Mouse (Mus musculus) large intestine, adult 2 months (tissue): ENCODE results near the gene Zc3hav1l. TPM values are rescaled to one million over a fixed set of nuclear protein-coding genes. Genes with fewer than 3 reads are reported as not detected.

Source experiments
- DNase-seq: peaks from one replicate; pipeline ENCODE4 v3.0.0-alpha.2; 2012; ENCODE audit warnings: low read depth, low spot score
- WGBS: fragments of 180-500 bp; shearing (Covaris S2); methylation state at CpG from one replicate; pipeline ENCODE4 v1.1.7; 2018; 5-methylcytosine and 5-hydroxymethylcytosine counted together
- polyA plus RNA-seq: library from polyadenylated mRNA; depleted of rRNA; stranded (reverse); fragments of >200 nt; gene quantifications from 2 replicates; pipeline ENCODE4 v1.2.3, GENCODE M21; 2012

The Zc3hav1l gene
- polyA plus RNA-seq, 1 experiment = 0.64 TPM

DNA sequence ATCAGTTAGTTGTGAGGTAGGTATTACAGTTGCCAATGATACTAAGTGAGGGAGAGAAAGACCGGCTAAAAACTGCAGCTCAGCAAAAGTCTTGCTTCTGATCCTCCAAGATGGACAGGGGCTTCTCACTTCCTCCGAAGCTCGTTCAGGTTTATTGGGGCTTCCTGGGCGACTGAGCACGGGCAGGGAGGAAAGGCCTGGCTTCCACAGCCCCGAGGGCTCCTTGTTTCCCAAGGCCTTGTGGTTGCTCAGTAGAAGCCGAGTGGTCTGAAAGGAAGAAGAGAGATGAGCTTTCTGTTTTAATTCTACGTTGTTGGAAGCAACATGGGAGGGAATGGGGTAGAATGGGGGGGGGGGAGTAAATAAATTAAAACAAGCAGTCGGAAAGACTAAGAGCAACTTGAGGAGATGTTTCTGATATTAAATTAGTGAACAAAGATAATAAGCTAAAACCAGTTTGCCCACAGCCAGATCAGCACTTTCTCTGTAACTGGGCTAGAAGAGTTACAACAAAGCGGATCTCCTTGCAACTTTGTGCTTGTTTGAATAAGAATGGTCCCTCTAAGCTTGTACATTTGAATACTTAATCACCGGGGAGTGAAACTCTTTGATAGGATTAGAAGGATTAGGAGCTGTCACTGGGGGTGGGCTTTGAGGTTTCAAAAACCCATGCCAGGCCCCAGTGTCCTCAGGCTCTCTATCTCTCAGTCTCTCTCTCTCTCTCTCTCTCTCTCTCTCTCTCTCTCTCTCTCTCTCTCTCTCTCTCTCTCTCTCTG, 6.0 kb downstream of the Zc3hav1l start:
- 80% methylated on average over 11 of the region's 11 CpGs for WGBS
- DNase-seq = no peak

DNA sequence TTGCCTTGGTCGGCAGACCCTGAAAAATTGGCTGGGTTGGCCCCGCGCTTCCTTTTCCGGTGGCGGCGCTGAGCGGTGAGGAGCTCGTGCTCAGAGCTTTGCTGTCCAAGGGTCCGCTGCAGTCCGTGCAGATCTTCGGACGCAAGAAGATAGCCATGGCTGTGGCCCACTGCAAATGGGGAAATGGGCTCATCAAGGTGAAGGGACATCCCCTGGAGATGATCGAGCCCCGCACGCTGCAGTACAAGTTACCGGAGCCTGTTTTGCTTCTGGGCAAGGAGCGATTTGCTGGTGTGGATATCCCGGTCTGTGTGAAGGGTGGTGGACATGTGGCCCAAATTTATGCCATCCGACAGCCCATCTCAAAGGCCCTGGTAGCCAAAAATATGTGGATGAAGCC, 14.6 kb downstream of the Zc3hav1l start:
- 98% methylated on average over 19 of the region's 19 CpGs for WGBS
- no peak for DNase-seq

DNA sequence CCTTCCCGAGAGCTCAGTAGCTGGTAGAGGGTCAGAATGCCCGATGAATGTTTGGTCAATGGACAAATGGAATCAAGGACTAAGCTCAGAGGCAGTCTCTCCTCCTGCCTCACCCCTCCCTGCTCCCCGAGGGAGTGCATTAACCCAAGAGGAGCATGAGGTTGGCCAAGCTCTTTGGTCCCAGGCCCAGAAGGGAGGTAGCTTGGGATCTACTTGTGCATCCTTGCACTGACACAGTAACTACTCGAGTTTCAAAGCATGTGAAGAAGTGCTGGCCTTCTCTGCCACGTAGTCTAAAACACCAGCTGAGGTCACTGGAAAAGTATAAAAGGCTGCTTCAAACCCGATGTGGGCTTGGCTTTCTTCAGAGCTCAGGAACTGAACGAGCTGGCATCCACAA, 34.6 kb downstream of the Zc3hav1l start:
- WGBS = 67% methylated on average over 7 of the region's 7 CpGs
- no peak for DNase-seq

DNA sequence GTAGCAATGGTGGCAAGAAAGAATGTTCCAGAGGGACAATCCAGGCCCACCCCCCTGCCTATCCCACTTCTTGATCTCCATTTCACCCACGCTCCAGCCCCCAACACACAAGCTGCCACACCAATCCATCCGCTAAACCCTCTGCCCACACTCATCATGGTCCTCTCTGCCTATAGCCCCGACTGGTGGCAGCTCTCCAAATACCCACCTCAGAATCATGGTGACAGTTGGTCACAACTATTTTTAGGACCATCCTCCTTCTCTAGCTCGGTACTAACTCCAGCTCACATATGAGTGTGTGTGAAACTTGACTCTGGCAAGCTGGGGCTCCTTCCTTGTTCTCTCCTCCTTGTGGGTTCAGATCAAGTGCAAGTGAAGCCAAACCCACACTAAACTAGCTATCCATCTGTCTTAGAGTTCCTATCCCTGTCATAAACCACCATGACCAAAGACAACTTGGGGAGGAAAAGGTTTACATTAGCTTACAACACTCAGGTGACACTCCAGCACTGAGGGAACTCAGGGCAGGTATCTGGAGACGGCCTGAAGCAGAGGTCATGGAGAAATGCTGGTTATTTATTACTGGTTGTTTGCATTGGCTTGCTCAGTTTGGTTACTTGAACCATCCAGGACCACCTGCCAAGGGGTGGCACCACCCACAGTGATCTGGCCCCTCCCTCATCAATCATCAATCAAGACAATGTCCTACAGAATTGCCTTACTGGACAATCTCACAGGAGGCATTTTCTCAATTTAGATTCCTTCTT, 35.5 kb downstream of the Zc3hav1l start:
- WGBS = 55% methylated on average over 5 of the region's 5 CpGs
- no peak for DNase-seq

DNA sequence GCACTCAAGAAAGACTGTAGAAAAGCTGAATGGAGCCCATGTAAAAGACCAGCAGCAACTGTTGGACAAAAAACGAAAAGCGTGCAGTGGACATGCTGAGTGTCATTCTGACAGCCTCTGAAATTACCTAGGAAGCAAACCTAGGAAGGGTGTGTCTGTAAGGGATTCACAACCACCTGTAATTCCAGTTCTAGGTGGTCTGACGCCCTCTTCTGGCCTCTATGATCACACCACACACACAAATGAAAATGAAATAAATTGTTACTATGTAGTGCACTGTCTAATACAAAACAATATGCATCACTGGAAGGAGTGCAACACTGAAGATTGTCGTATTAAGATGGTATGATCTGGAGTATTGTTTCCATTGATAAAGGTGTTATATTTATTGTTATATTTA, 37.2 kb downstream of the Zc3hav1l start:
- WGBS = 72% methylated on average over 4 of the region's 4 CpGs
- no peak for DNase-seq

DNA sequence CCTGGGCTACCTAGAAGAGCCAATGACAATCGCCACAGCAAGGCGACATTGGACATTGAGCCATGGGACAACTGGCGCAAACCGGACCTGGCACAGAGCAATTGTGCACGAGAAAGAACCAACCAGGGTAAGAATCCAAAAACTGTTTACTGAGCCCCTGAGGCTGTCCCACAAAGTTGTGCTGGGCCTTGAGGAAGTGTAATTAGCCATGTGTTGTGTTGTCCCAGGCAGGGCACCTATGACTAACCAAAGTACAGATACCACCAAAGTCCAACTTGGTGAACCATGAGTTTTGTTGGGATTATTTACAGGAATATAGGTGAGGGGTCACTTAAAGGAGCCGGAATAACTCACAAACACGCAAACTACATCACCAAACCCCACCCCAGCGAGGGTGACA, 41.6 kb downstream of the Zc3hav1l start:
- no peak for DNase-seq
- 93% methylated on average over 8 of the region's 8 CpGs for WGBS

DNA sequence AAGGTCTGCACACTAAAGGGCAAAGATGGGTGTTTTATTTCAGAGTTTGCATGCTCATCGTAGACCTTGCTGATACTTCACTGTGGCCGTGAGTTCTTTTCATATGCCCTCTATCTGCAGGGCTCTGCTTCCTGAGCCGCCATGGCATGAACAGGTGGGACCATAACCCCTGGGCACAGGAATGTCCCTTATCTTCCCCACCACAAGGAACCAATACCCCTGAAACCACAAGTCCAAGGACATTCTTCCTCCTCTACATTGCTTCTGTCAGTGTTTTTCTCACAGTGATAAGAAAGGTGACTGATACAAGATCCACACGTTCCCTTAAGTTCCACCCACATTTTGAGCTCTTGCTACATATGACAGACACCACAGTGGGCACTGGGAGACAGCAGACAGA, 42.3 kb downstream of the Zc3hav1l start:
- DNase-seq = no peak
- 88% methylated on average over 4 of the region's 4 CpGs for WGBS

DNA sequence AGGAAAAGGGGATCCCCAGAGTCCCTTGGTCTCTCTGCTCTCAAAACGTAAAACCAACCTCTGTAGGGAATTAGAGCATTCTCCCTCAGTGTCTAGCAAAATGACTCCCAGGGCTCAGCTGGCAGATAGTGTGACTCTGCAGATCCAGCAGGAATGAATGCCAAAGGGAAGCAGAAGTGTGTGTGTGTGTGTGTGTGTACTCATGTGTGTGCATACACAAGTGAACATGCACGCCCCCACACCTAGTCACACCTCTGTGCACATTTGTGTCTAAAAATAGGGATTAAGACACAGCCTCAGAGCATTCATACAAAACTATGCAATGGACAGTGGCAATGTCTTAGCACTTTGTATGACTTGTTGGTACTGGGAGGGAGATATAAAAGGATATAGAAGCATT, 43.3 kb downstream of the Zc3hav1l start:
- no peak for DNase-seq
- WGBS = 77% methylated on average over 2 of the region's 2 CpGs

DNA sequence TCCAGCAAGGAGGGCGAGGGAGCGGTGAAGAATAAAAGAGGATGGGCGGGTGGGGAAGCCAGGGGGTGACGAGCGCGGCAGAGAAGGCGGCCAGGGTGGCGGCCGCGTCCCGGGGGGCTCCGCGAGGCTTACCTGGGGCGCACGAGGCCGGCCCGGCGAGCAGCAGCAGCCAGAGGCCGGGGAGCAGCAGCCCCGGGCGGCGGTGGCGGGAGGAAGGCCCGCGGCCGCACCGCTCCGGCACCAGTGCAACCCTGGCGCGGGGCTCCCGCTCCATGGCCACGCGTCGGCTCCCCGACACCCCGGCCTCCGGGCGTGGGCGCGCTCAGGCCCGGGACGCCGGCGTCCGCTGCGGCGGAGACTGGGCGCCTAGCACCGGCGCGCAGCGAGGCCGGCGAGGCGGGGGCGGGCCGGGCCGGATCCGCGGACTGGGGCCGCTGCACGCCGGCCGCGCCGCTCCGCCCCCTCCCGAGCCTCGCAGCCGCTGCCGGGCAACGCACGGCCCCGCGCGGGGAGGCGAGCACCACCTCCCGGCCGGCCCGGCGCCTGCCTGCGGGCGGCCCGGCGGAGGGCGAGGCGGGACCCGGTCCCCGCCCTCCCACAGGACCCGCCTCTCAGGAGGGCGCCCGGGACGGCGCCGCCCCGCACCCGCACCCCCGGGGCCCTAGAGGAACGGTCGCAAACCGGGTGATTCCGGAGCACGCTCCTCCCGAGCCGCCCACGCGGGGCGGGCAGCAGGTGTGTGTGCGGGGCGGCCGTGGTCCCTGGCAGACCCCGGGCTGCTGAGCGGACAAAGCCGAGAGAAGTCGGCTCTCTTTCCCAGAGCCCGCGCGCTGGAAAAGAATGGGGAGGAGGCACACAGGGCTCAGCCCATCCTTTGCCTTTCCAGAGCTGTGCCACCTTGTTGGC, 45.1 kb downstream of the Zc3hav1l start, which contains the start of gene D630045J12Rik:
D630045J12Rik (minus strand) TSS at position 274 of the 906 bp plus-strand sequence.
- 1% methylated on average over 111 of the region's 118 CpGs for WGBS
- peak; percentile 21 for DNase-seq

DNA sequence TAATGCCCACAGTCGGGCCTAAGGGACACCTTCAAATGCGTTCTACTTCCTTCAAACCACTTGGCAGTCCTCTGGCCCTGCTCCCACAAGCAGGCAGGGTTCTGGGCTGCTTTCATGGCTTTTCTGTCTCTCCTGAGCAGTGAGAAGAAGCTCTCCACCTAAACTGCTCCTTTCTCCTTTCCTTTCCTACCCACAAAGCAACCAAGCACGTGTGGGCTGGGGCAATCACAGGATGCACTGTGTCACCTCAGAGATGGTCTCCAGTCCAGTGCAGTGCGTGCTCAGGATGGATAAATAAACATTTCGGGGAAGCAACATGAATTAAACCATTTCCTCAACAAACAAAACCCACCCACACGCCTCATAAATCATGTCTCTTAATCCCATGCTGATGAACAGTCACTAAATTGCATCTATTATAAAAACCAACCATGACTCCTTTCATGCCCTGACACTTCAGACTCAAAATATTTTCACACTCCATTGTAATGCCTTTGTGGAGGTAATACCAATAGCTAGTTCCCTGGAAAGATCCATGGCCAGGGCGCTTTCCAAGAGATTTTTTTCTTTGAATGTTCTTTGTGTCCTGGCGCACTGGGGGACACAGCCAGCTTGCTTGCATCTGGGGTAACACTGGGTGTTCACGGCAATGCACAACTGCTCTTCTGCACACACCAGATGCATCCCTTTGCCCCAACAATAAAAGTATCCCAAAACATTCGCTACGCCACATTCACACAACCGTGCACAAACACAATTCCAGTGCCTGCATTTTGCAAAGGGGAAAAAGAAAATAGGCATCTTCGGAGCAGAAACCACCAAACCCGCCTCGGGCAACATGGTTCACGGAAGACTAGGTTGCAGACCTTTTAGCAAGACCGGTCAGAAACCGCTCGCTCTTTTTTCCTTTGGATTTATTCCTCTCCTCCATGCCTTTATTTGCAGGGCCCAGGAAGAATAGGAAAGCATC, 46.0 kb downstream of the Zc3hav1l start:
- DNase-seq = no peak
- WGBS = 17% methylated on average over 19 of the region's 19 CpGs

DNA sequence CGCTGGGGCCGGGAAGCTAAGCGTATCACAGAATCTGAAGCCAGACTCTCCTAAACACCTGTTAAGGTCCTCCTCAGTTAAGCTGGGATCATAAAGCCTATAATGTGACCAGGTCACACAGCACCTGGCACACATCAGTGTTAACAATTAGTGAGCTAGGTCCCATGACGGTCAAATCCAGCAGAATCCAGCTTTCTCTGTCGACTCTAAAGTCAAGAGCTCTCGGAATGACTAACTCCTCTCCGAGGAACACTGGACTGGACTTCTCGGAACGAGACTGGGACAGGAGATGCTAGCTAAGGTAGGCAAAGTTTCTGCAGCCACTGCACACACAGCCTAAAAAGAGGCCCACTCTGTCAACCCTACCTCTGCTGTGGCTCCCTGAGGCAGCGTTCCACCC, 46.9 kb downstream of the Zc3hav1l start:
- no peak for DNase-seq
- 87% methylated on average over 10 of the region's 10 CpGs for WGBS

DNA sequence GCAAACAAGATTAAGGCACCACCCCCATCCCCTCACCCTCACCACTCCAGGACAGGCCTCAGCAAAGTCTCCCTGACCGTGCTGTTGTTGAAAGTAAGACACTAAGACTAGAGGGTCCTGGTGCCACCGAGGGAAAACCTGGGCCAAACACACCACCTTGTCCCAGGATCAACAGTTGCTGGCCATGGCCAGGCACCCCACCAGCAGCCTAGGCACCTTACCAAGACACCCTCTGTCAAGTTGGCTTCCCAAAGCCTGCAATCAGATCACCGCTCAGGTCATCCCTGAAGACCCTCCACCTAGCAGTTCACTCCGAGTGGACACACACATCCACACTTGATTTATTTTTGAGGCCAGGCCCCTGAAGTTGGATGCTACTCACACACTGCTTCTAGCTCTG, 47.6 kb downstream of the Zc3hav1l start:
- DNase-seq = no peak
- 85% methylated on average over 4 of the region's 4 CpGs for whole genome bisulfite sequencing

DNA sequence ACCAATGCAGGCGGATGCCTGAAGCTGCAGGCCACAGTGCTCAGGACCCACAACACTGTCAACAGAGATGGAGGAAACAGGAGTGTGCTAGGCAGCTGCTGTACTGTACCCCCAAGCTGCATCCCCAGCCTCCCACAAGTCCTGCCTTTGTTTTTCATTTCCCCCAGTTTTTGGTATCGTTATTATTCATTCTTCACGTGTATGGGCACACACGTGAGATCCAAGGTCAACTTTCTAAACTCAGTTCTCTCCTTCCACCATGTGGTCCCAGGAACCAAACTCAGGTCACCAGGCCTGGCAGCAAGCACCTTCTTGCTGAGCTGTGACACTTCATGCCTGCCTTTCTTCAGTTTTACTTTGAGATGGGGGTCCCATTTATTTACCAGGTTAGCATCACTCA, 51.7 kb downstream of the Zc3hav1l start:
- 89% methylated on average over 4 of the region's 4 CpGs for WGBS

DNA sequence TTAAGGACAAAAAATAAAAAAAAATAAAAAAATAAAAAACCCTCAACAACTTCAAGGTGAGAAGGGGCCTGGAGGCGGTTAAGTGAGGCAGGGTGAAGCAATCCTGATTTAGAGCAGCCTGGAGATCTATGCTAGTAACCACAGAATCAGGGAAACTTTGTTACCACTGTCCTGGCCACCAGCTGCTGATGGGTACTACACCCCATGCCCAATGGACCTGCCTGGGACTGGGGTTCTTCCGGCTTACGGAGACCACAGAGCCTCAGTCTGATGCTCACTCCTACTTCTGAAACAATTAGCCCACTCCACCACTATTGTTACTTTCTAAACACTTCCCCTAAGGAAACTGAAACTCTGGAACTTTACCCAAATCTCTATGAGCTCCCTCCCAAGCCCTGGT, 54.3 kb downstream of the Zc3hav1l start:
- no peak for DNase-seq
- 78% methylated on average over 3 of the region's 3 CpGs for WGBS

More for the DNA sequence above, 51.7 kb downstream of the Zc3hav1l start:
- DNase-seq = no peak

DNA sequence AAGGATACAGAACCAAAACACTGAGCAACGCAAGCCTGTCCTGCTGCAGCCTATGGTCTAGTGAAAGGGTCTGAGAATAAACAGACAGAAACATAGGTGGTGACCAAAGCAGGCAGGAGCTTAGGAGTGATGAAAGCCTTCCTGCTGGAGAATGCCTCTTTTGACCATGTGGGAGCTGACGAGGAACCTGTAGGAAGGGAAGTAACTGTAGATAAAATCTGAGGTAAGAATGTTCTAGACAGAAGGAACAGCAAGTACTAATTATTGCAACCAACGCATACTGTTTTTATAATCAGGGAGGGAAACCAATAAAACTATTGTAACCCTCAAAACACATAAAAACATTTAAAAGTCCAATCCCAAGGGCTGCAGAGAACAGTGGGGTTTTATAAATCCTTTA, 54.9 kb downstream of the Zc3hav1l start:
- WGBS = 55% methylated on average over 3 of the region's 3 CpGs
- DNase-seq = no peak

DNA sequence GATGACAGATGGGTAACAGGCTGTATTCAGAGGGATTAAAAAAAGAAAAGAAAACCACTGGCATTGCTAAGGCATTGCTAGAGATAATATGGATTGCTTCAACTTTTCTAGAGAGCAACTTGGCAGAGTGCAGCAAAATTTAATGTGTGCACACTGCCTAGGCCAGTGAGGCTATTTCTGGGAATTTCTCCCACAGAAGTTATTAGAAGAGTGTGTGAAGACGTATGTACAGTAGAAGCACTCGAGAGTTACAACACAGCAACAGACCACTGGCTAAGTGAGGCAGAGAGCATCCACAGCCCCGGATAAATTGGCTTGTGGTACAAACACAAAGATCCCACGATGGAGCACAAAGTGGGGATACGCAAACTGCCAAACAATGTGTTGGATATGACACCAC, 56.2 kb downstream of the Zc3hav1l start:
- WGBS = 81% methylated on average over 5 of the region's 5 CpGs
- DNase-seq = no peak

DNA sequence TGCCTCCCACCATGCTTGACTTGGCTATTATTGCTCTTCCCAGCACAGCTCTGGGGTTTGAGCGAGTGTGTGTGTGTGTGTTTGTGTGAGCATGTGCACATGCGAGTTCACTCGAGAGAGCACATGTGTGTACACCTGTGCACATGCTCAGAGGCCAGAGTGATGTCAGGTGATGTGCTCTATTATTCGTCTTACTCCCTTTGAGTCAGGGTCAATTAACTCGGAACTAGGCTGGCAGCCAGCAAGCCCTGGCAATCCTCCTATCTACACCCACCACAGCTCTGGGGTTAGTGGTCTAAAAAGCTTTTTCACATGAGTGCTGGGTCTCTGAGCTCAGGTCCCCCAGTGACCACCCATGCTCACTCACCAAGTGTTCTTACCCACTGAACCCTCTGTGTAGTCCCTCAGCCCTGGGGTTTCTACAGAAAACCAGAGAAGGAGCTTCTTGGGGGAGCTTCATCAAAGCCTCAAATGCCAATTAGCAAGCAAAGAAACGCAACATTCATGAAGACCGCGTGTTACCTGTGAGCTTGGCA, 56.7 kb downstream of the Zc3hav1l start:
- DNase-seq = no peak

DNA sequence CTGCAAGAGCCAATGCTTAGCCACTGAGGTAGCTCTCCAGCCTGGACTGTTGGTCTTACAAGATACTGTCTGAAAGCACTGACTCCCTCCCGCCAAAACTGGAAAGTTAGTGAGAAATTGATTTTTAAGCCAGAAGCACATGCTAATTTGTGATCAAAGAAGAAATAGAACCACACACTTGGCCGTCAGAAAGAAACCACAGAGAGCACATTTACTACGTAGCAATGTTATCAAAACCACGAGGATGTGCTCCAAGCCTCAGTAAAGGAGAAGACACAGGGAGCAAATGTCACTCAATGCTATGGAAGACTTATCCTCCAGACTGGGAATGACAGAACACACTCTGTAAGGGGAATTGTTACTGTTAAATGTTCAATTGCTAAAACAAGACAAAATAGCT, 57.6 kb downstream of the Zc3hav1l start:
- 86% methylated on average over 4 of the region's 4 CpGs for WGBS
- DNase-seq = no peak

More for the DNA sequence above, 56.7 kb downstream of the Zc3hav1l start:
- 78% methylated on average over 8 of the region's 8 CpGs for WGBS

DNA sequence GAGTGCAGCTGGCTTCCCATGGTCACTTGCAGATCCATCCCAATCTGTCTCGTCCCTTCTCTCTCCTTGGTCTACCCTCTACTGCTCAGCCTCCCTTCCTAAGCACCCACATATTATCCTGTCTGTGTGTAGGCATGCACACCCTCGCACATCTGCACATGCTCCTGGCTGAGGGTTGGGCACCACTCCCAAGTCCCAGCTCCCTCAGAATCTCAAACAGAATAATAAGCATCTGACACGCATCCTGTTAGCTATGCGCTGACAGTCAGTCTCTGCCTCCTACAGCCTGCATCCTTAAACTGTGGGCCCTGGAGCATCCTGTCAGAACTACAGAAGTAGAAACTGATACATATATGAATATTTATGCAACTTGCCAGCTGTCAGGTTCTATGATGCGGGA, 58.4 kb downstream of the Zc3hav1l start:
- no peak for DNase-seq
- 69% methylated on average over 5 of the region's 5 CpGs for WGBS
